Mouse (Mus musculus): ENCODE measurements around the gene Dedd.

Gene Dedd

GRCm38 (mm10) chr1:171361106-171362103 is 32.5 kb downstream of the Dedd start:
- DNase-seq (ENCODE audit: low spot score in 2 of 2): peak; percentile 73 to 82

GRCm38 (mm10) chr1:171365934-171366333 is 37.0 kb downstream of the Dedd start:
- no peak for DNase-seq (ENCODE audit: low spot score in 2 of 2)

DNA sequence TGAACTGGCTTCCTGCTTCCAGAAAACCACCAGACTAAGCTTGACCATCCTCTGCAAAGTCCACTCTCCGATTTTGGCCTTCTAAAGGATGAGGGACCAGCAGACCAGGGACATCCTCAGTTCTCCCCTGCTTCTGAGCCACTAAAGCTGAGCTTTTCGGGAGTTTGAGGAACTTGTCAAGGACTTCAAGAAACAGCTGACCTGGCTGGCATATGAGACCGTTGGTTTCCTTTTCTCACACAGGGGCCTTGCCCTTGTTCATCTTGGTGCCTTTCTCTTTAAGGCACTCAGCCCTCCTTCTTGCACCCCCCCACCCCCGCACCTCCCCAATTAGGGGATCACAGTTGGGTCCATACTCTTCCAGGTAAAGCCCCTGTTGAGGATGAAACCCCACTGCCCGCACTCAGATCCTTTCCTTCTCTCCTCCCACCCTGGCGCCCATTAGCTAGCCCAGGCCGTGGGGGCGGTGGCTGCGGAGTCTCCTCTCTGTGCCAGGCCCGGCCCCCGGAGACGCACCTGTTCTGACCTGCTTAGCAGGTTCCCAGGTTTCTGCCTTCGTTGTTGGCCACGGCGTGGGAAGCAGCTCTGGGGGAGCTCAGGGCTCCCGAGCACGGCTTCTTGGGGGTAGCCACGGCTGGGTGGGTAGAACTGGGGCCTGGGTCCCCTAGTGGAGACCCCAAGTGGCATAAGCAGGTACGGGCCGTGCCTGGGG is 41.1 kb downstream of the Dedd start, which contains the start of gene Nectin4:
Gene Nectin4, plus strand, starts transcription at position 255 of the 712 bp plus-strand sequence.
- no peak for DNase-seq (ENCODE audit: low spot score in 2 of 2)

DNA sequence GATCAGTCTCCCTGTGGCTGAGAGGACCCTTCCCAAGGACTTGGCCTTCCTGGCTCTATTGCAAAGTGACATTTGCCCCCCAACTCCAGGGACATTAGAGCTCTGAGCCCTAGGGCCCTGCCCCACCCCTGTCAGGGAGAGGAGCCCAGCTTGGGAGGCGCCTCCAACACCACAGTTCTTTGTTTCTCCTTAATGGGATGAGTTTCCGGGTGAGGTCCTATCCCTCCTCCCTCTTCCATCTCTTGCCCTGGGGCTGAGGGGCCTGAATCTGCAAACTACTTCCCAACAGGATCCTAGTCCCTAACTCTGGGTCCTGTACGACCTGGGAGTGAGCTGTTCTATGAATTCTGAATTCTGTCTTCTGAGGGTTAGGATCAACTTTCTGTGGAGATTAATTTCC is 43.9 kb downstream of the Dedd start:
- no peak for DNase-seq (ENCODE audit: low spot score in 2 of 2)

DNA sequence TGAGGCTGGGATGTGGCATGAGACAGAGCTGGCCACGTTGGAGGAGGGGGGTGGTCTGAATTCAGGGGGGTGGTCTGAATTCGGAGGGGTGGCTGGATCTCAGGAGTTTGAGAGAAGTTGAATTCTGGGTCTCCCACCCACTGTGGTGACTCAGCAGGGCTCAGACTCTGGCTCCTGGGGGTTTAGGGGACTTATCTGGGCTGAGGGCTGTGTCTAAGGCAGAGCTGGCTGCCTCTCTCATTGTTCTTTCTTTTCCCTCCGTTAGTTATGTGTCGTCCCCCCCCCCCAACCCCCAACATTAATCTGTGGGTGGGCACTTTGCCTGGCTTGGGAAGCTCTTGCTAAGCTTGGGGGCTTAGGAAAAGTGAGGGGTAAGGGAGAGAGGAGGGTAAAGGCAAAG is 45.0 kb downstream of the Dedd start:
- DNase-seq (ENCODE audit: low spot score in 2 of 2): no peak

GRCm38 (mm10) chr1:171375646-171376097 is 46.7 kb downstream of the Dedd start:
- no peak for DNase-seq (ENCODE audit: low spot score in 2 of 2)

DNA sequence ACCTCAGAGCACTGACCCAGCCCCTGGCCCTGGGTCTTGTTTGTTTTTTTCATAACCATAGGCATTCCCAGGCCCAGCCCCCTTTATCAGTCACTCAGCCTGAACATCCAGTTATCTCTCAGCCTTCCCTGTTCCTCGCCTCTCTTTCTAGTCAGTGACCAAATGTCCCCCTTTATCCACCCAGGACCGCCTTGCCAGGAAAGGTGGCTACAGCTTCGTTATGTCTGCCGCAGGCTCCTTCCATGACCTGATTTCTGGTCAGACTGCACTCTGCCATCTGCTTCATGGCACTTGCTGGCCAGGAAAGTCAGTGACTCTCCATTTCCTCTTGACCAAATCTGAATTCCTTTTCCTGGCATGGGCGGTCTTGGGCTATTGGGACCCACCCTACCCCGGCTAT is 49.4 kb downstream of the Dedd start:
- DNase-seq (ENCODE audit: low spot score in 2 of 2): no peak

DNA sequence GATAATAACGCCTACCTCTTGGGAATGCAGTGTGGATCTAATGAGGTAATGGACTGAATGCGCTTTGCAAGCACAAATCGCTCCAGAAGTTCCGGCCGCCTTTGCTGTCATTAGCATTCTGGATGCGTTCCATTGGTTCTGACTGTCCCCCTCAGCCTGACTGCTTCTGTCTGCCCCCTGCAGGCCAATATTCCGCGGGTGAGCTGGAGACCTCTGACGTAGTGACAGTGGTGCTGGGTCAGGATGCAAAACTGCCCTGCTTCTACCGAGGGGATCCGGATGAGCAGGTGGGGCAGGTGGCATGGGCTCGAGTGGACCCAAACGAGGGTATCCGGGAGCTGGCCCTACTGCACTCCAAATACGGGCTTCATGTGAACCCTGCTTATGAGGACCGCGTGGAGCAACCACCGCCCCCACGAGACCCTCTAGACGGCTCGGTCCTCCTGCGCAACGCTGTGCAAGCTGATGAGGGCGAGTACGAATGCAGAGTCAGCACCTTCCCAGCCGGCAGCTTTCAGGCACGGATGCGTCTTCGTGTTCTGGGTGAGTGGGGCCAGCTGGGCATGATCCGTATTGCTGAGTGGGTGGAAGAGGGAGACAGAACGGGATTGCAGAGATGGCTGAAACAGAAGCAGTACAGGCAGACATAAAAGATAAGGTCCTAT is 51.1 kb downstream of the Dedd start:
- DNase-seq (ENCODE audit: low spot score in 2 of 2): peak; percentile 72 to 78

GRCm38 (mm10) chr1:171382096-171382620 is 53.2 kb downstream of the Dedd start:
- DNase-seq (ENCODE audit: low spot score in 2 of 2): no peak

GRCm38 (mm10) chr1:171384361-171384760 is 55.4 kb downstream of the Dedd start:
- no peak for DNase-seq (ENCODE audit: low spot score in 2 of 2)

DNA sequence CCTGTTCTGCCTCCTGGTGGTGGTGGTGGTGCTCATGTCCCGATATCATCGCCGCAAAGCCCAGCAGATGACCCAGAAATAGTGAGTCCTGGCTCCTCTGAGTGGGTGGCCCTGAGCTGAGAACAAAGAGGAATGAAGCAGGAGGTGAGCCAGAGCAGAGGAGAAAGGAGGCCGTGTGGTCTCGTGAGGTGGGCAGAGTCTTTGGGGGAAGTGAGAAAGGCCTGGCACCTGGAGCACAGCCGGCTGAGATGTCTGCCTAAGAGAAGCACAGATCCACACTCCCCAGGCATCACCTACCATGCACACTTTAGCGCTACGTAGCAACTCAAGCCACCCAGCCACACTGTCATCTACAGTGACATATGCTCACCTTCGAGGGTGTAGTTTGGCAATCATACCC is 56.2 kb downstream of the Dedd start:
- DNase-seq (ENCODE audit: low spot score in 2 of 2): no peak

GRCm38 (mm10) chr1:171387099-171387498 is 58.2 kb downstream of the Dedd start:
- DNase-seq (ENCODE audit: low spot score in 2 of 2): no peak

DNA sequence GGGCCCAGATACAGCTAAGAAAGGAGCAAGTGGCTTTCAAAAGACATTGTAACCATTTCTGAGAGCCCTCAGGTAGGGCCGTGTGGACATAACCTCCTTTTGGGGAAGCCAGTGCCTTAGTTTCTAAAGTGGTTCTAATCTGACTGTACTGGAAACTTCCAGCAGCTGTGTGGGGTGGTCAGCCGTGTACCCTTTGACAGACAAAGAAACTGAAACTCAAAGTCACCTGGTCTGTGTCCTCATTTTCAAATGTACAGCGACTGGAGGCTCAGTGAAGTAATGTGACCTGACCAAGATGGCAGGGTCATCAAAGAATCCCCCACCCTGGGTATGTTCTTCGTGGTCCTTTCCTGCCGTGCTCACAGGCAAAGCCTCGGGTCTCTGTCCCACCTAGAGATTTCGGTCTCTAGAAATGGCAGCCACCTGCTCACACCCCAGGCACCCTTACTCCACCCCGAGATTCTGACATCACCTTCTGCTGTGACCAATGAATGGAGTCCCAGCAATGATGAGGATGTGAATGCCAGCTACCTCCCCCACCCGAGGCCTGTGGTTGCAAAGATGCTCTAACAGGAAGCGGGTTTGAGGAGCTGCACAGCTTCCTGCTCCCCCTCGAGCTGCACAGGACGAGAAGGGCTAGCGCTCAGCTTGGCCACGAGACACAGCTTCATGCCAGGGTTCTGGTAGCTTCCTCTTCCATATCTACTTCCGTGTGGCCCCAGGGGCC is 59.6 kb downstream of the Dedd start, which contains the start of gene Arhgap30:
Gene Arhgap30, plus strand, starts transcription at position 579 of the 727 bp plus-strand sequence.
- DNase-seq (ENCODE audit: low spot score in 2 of 2): no peak

DNA sequence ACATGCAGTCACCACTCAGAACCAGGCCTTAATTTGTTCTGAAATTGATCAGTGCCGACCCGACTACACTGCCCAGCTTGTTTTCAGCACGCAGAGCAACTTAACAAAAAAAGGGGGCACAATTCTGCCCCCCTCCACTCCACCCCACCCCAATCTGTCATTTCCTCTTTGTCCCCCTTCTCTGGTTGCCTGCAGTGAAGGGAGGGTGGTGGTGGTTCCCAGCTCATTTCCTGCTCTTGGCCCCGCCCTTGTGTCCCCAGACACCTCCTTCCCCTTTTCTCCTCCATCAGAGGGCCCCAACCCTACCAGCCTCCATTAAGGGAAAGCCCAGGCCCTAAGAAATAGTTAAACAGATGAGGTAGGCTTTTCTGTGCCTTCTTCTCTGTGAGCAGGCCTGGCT is 61.2 kb downstream of the Dedd start:
- no peak for DNase-seq (ENCODE audit: low spot score in 2 of 2)
